Mouse (Mus musculus) heart, embryonic 10.5 days (tissue): ENCODE data around the gene Klhl25. TPM values are rescaled to one million over a fixed set of nuclear protein-coding genes. Genes with fewer than 3 reads are reported as not detected.

Experiments used
- DNase-seq: peaks from one replicate; pipeline ENCODE4 v3.0.0-alpha.2; 2017; ENCODE audit warnings: low spot score
- H3K27ac ChIP-seq: fragments of 300-500 bp; sonication (generic); 2 replicates; pipeline ENCODE4 v1.5.1; 2016; ENCODE audit warnings: mild to moderate bottlenecking
- H3K27me3 ChIP-seq: fragments of 300-500 bp; sonication (generic); 2 replicates; pipeline ENCODE4 v1.6.1; 2016; ENCODE audit warnings: mild to moderate bottlenecking; ENCODE audit not compliant: poor library complexity, insufficient read depth, severe bottlenecking
- H3K36me3 ChIP-seq: fragments of 300-500 bp; sonication (generic); 2 replicates; pipeline ENCODE4 v1.6.1; 2016; ENCODE audit warnings: mild to moderate bottlenecking, moderate library complexity
- H3K4me1 ChIP-seq: fragments of 300-500 bp; sonication (generic); 2 replicates; pipeline ENCODE4 v1.6.1; 2016; ENCODE audit warnings: mild to moderate bottlenecking
- H3K4me3 ChIP-seq: fragments of 300-500 bp; sonication (generic); 2 replicates; pipeline ENCODE4 v1.5.1; 2016; ENCODE audit warnings: mild to moderate bottlenecking, moderate library complexity
- H3K9me3 ChIP-seq: fragments of 300-500 bp; sonication (generic); 2 replicates; pipeline ENCODE4 v1.6.1; 2016; ENCODE audit warnings: mild to moderate bottlenecking, moderate library complexity
- WGBS: fragments of 180-500 bp; shearing (Covaris S2); methylation state at CpG from one replicate; pipeline ENCODE4 v1.1.7; 2016; 5-methylcytosine and 5-hydroxymethylcytosine counted together
- polyA plus RNA-seq: library from polyadenylated mRNA; unstranded; fragments of >200 nt; fragmentation: Nextera tagmentation; extraction: Ambion mirVana; gene quantifications from 2 replicates; pipeline ENCODE4 v1.2.1, GENCODE M21; 2016

Klhl25 gene
- polyA plus RNA-seq, result 12.7 and 15.0 TPM in 2 replicates

DNA sequence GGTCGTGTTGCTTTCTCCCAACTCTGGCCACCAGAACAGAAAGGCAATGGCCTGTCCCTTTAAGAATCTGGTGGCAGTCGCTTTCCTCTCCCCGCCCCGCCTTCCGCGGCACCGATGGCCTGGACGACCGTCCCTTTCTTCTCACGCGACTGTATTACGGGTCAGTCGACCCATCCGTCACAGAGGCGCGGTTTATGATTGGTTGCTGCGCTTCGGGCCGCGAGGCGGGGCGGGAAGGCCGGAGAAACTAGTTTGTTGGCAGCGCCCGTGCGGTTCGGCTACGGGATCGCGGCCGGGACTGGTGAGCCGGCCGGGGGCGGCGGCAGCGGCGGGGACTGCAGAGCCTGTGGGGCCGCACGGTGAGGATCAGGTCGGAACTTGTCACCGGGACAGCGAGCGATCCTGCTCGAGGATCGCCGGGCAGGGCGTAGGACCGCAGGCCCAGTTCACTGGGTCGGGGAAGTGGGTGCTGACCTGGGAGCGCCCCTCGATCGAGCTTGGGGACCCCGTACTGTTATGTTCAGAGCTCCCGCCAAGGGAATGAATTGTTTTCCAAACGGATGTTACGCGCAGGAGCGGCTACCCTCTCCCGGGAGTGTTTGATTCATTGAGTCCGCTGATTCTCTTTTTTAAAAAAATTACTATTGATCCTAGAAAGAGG lies at the start of gene Klhl25:
Gene Klhl25 (plus strand): TSS at position 196 of the 661 bp plus-strand sequence.
- peak within 1 kb of the TSS; percentile 94 for H3K27ac ChIP-seq
- peak within 1 kb of the TSS; percentile 87 for H3K4me3 ChIP-seq
- under 1% methylated on average over 60 of the region's 60 CpGs for WGBS
- H3K4me1 ChIP-seq, result peaks cover 29% of the 10 kb centered on the region
- peaks cover 16% of the 10 kb centered on the region; the same call in 1 of the 2 replicates for H3K36me3 ChIP-seq
- H3K27me3 ChIP-seq, result no peaks in the 10 kb centered on the region
- DNase-seq, result peak; percentile 99
- no peaks in the 10 kb centered on the region for H3K9me3 ChIP-seq

DNA sequence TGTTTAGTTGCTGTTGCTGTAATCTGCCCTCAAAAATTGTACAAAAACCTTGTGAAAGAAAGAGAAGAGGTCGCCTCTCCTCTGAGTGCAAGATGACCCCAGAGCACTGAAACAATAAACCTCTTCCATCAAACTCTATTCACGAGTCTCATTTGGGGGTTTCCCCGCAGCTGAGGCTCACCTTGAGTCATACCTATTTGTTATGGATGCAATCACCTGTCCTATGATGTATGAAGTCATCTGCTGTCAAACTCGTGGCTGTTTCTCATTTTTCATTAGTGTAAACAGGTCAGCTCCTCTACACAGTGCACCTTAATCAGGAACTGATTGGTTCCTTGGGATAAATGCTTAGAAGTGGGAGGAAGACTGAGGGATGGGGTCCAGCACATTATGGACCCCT lies 47.6 kb upstream of the Klhl25 start:
- H3K4me3 ChIP-seq, result no peak overlapping the region
- WGBS, result 81% methylated on average over 4 of the region's 4 CpGs
- H3K27ac ChIP-seq, result no peak overlapping the region
- H3K9me3 ChIP-seq, result no peaks in the 10 kb centered on the region
- no peaks in the 10 kb centered on the region for H3K27me3 ChIP-seq
- H3K4me1 ChIP-seq, result peaks cover 11% of the 10 kb centered on the region; the same call in 1 of the 2 replicates
- no peaks in the 10 kb centered on the region for H3K36me3 ChIP-seq
- DNase-seq, result no peak

DNA sequence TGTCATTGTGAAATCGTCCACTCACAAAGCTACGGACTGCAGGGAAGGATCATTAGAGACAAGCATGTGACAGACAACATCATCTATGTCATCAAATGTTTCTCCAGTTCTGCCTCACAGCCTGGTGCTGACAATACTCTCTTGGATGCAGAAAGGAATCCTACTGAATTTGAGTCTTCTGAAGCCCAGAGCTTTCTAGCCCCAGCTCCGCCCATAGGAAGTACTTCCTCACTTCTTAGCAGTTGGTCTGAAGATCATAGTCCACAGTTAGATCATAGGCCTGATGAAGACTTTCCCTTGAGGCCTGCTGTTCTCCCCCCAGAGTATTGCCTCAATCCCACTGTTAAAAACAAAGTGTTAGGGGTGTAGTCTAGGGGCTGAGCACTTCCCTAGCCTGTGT lies 47.1 kb upstream of the Klhl25 start:
- Histone ChIP-seq H3K27ac (no peak overlapping the region), H3K4me1 (peaks cover 14% of the 10 kb centered on the region), H3K27me3 (no peaks in the 10 kb centered on the region), H3K36me3 (no peaks in the 10 kb centered on the region), H3K4me3 (no peak overlapping the region), H3K9me3 (no peaks in the 10 kb centered on the region)
- DNase-seq, result no peak
- WGBS, result 83% methylated on average over 3 of the region's 3 CpGs

DNA sequence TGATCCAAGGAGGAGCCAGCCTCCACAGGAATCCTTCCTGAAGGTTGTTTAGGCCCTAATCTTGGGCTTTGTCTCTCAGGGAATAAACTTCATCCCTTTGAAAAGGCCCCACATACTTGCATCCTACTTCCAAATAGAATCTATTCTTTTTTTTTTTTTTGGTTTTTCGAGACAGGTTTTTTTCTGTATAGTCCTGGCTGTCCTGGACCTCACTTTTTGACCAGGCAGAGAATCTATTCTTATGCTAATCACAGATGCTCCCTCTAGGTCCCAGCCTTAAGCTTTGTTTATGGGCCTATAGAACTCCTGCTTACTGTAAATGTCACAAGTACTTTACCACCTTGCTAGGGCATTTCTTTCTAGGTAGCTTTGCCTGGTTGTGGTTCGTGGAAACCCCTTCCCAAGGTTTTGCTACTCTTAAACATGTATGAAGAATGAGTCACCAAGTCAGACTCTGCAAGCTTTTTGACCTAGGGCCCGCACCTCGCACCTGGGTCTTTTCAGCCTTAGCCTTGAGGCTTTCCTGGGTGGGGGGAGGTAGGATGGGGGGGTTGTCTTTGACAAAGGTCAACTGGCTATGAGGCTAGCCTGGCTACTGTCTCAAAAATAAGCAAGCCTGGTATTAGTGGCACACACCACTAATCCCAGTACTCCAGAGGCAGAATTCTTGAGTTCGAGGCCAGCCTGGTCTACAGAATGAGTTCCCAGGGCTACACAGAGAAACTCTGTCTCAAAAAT lies 46.3 kb upstream of the Klhl25 start:
- Histone ChIP-seq H3K27me3 (no peaks in the 10 kb centered on the region), H3K4me1 (peaks cover 14% of the 10 kb centered on the region), H3K36me3 (no peaks in the 10 kb centered on the region), H3K27ac (no peak overlapping the region), H3K9me3 (no peaks in the 10 kb centered on the region), H3K4me3 (no peak overlapping the region)
- 86% methylated on average over 5 of the region's 5 CpGs for WGBS
- no peak for DNase-seq

DNA sequence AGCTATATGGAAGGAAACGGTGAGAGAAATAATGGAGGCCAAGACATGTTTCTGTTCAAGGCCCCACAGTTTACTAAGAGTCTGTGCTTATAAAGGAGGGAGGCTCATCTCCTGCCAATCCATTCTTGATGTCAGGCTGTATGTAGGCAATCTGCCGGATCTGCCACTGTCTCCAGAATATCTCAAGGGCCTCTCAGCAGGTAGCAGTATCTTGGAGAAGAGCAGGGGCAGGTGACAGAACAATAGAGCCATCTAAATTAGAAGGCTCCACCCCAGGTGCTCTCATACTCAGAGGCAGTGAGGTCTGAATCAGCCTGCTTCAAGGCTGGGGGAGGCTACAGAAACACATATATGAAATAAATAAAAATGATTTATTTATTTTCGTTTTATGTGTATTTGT lies 45.2 kb upstream of the Klhl25 start:
- Histone ChIP-seq H3K9me3 (no peaks in the 10 kb centered on the region), H3K27ac (no peak overlapping the region), H3K4me3 (no peak overlapping the region), H3K27me3 (no peaks in the 10 kb centered on the region), H3K36me3 (no peaks in the 10 kb centered on the region), H3K4me1 (peaks cover 24% of the 10 kb centered on the region)
- no peak for DNase-seq
- WGBS, result 80% methylated on average over 3 of the region's 3 CpGs

DNA sequence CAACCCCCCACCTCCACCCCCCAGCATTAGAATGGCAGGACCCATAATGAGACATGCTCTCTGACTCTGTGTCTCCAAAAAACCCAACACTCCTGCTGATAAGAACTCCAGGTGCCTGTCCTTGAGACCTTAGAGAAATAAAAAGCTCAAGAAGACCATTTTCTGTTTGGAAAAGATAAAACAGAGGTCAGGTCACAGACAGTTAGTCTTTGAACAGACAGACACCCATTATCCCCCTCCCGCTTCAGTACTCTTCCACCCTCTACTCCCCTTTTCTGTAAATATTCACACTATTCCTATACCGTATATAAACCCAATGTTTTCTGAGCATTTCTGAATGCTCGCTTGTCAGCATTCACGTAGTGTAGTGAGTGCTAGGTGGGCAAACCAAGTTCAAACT lies 41.9 kb upstream of the Klhl25 start:
- Histone ChIP-seq H3K9me3 (no peaks in the 10 kb centered on the region), H3K4me1 (peaks cover 25% of the 10 kb centered on the region), H3K27me3 (no peaks in the 10 kb centered on the region), H3K36me3 (no peaks in the 10 kb centered on the region), H3K4me3 (no peak overlapping the region), H3K27ac (peak overlapping the region; percentile 30; the same call in 1 of the 2 replicates)
- 63% methylated on average over 4 of the region's 4 CpGs for WGBS
- no peak for DNase-seq

DNA sequence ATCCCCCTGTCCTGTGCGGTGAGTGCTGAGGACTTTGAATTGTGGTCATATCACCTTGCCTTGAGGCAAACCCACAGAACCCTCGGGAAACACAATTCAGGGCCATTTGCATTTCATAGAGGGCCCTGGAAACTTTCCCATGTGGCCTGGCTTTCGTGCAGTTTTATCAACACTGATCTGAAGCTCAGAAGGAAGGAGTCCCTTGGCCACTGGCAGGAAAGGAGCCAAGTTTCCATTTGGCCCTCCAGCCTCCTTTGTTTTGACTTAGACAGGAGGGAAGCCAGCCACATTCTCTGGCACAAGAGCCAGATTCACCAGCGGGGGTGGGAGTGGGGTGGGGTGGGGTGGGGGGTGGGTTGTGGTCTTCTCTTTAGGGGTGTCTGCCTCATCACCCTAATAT lies 41.4 kb upstream of the Klhl25 start:
- H3K4me3 ChIP-seq, result no peak overlapping the region
- no peaks in the 10 kb centered on the region for H3K9me3 ChIP-seq
- H3K27me3 ChIP-seq, result no peaks in the 10 kb centered on the region
- no peaks in the 10 kb centered on the region for H3K36me3 ChIP-seq
- H3K4me1 ChIP-seq, result peaks cover 25% of the 10 kb centered on the region
- WGBS, result 33% methylated on average over 4 of the region's 4 CpGs
- peak overlapping the region; percentile 30; the same call in 1 of the 2 replicates for H3K27ac ChIP-seq
- DNase-seq, result no peak

DNA sequence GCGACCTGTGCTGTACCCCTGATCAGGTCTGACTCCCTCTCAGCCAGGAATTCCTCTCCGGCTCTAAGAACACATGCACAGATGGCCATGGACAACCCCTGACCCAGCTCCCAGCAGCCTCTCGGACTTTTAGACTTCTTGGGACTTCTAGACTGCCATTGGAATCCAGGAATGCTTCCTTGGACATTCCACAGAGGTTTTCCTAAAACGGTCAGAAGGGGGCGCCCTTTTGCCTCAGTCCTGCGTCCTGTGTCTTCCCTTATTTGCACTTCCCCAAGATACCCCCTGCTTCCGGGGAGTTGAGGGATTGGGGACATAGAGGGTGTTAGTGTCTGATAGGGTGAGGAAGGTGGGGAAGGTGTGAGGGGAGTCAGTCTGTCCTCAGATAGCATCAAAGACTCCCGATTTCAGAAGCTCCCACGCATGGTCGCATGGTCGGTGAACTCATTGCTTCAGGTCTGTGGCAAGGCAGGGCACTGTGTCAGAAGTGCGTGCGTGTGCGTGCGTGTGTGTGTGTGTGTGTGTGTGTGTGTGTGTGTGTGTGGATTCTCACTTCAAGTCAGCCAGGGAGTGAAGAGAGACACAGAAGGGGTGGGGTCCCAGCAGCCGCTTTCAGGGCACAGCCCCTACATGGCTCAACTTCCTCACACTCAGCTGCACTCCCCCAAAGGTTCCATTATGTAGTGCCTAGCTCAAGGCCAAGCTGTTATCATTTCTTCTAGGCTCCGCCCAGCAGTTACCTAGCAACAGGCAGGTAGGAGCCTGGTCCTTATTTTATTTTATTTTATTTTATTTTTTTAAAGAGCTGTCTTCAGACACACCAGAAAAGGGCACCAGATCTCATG lies 40.4 kb upstream of the Klhl25 start:
- Histone ChIP-seq H3K4me3 (no peak overlapping the region), H3K4me1 (peaks cover 25% of the 10 kb centered on the region), H3K27me3 (no peaks in the 10 kb centered on the region), H3K36me3 (no peaks in the 10 kb centered on the region), H3K9me3 (no peaks in the 10 kb centered on the region), H3K27ac (peak overlapping the region; percentile 69)
- DNase-seq, result no peak
- 64% methylated on average over 14 of the region's 17 CpGs for WGBS

DNA sequence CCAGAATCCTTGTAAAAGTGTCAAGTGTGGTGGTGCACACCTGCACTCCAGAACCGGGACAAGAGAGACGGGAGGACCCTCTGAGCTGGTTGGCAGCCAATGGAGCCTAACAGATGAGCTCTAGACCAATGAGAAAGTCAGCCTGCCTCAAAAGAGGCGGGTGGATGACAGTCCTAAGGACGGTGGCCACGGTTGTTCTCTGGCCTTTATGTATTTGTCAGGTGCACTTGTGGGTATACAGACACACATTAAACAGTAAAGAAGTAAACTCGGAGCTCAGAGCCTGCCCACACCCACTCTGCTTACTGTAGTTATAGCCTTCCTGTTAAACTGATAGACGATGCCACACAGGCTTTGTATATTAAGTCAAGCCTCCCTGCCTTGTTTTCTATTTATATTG lies 27.4 kb upstream of the Klhl25 start:
- Histone ChIP-seq H3K36me3 (no peaks in the 10 kb centered on the region), H3K27ac (no peak overlapping the region), H3K9me3 (no peaks in the 10 kb centered on the region; the same call in 1 of the 2 replicates), H3K4me1 (no peaks in the 10 kb centered on the region), H3K27me3 (no peaks in the 10 kb centered on the region), H3K4me3 (no peak overlapping the region)
- 80% methylated on average over 7 of the region's 7 CpGs for WGBS
- no peak for DNase-seq

DNA sequence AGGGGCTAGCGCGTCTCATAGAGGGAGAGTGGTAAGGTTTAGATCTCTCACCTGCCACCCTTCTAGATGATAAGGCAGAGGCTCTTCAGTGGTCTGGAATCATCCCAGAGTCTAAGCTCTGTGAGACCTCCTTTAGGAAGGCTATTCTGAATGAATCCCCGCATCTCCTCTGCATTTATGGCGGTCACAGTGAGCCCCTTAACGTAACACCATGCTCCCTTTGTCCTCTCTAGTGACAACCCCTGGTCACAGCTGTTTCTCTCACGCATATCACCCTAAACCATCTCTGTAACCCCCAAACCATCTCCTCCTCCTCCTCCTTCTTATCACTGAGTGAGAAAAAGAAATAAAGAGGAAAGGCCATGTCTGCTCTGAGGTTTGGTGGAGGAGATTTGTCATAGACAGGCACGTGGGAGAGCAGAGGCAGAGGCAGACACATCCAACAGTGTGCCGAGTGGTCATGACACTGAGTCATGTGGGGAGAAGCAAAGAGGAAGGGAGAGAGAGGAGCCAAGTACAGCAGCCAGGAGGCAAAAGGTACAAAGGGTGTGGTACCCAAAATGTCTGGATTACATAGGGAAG lies 25.9 kb upstream of the Klhl25 start:
- no peak for DNase-seq
- 75% methylated on average over 8 of the region's 8 CpGs for WGBS
- Histone ChIP-seq H3K4me1 (peaks cover 6% of the 10 kb centered on the region), H3K9me3 (no peaks in the 10 kb centered on the region; the same call in 1 of the 2 replicates), H3K27ac (no peak overlapping the region), H3K4me3 (no peak overlapping the region), H3K27me3 (no peaks in the 10 kb centered on the region), H3K36me3 (no peaks in the 10 kb centered on the region)

DNA sequence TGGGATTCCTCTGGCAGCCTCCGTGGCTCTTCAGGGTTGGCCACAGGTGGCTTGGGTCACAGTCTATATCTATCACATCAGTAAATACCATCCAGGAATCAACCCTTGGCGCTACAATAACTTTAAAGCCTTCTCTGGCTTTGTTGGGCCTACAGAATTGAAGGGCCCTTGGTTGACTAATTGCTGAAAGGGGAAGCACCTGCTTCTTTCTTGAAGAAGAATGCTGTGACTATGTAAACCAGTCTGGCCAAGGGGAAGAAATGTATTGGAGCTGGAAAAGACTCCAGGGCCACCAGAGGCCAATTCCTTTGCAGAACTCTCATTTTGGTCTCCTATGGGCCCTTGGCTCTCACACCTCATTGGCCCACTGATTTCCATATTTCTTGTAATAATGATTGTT lies 25.0 kb upstream of the Klhl25 start:
- 87% methylated on average over 2 of the region's 2 CpGs for WGBS
- no peak for DNase-seq
- Histone ChIP-seq H3K36me3 (no peaks in the 10 kb centered on the region), H3K4me3 (no peak overlapping the region), H3K27me3 (no peaks in the 10 kb centered on the region), H3K9me3 (no peaks in the 10 kb centered on the region), H3K4me1 (peaks cover 15% of the 10 kb centered on the region), H3K27ac (no peak overlapping the region)

DNA sequence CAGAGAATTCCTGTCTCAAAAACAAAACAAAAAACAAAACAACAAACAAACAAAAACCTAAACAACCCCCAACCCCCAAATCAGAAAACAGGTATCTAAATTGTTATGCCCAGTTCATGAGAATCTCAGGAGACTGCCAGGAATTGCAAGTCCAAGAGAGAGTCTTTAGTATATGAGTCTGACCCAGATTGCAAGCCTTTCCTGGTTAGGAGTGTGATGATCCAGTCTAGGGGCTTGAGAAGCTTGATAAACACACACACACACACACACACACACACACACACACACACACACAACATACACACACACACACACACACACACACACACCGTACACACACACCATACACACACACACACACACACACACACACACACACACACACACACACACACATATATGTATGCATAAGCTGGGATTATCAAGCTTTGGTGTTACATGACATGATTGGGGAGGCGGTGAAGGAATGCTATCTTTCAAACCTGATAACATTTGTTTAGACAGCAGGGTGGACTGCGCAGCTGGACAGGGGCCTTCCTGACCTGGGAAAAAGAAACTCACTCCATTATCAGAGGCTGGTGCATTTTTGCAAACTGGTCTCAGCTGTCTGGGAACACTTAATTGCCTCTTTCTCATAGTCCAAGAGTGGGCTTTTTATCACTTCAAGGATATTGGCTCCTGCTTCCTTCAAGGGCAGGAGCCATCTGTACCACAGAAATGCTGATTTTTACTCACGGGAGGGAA lies 21.6 kb upstream of the Klhl25 start:
- no peak overlapping the region for H3K4me3 ChIP-seq
- H3K27ac ChIP-seq, result peak overlapping the region; percentile 72; the same call in 1 of the 2 replicates
- no peaks in the 10 kb centered on the region for H3K9me3 ChIP-seq
- H3K4me1 ChIP-seq, result peaks cover 16% of the 10 kb centered on the region
- no peaks in the 10 kb centered on the region for H3K36me3 ChIP-seq
- H3K27me3 ChIP-seq, result no peaks in the 10 kb centered on the region
- peak; percentile 84 for DNase-seq
- WGBS, result 14% methylated on average over 3 of the region's 4 CpGs
